ENCODE assay signal across 18 mouse cellular contexts in genomic region chr5:65997813-65998212, GRCm38 (mm10). TPM values are rescaled to one million over a fixed set of nuclear protein-coding genes. Genes with fewer than 3 reads are reported as not detected.
"Had no signal": no experiment of that assay in that cellular context is flagged by ENCODE, and none has a peak within 500 bp of the region (broad histone marks: within the 10 kb centered on the region; RNA-seq: fewer than 3 reads in every experiment).

No protein-coding gene starts in this region.

- H3K4me2 ChIP-seq: neural tube, embryonic 12.5 days; neural tube, embryonic 13.5 days; neural tube, embryonic 15.5 days; stomach, embryonic 15.5 days had no signal

- H3K36me3 ChIP-seq: neural tube, embryonic 12.5 days; neural tube, embryonic 13.5 days; neural tube, embryonic 15.5 days; stomach, embryonic 15.5 days had no signal

- H3K27me3 ChIP-seq: neural tube, embryonic 12.5 days; neural tube, embryonic 13.5 days; neural tube, embryonic 15.5 days; stomach, embryonic 15.5 days had no signal

- H3K9me3 ChIP-seq: neural tube, embryonic 12.5 days; neural tube, embryonic 13.5 days; neural tube, embryonic 15.5 days; stomach, embryonic 15.5 days had no signal

- DNase-seq: retina, postnatal 1 day; right cerebral cortex, adult 18-20 months; right cerebral cortex, postnatal 14 days; right cerebral cortex, postnatal 25 days; right cerebral cortex, postnatal 4 days; spleen, adult 18-20 months; thymus, adult 18-20 months; thymus, adult 2 months; thymus, postnatal 14 days; thymus, postnatal 25 days; thymus, postnatal 36 days; thymus, postnatal 4 days had no signal

- H3K4me3 ChIP-seq: neural tube, embryonic 12.5 days; neural tube, embryonic 13.5 days; neural tube, embryonic 15.5 days; stomach, embryonic 15.5 days had no signal

- H3K9ac ChIP-seq: neural tube, embryonic 12.5 days; neural tube, embryonic 13.5 days; neural tube, embryonic 15.5 days; stomach, embryonic 15.5 days had no signal

- H3K4me1 ChIP-seq: neural tube, embryonic 13.5 days; stomach, embryonic 15.5 days had no signal

- H3K27ac ChIP-seq: neural tube, embryonic 12.5 days; neural tube, embryonic 13.5 days; neural tube, embryonic 15.5 days; stomach, embryonic 15.5 days; stomach, postnatal 0 days had no signal

RNA-seq across cellular contexts. Expression of gene 9130230L23Rik, which starts 6.3 kb away (rescaled TPM):
- polyA plus RNA-seq: neural tube, embryonic 14.5 days; neural tube, embryonic 15.5 days had no signal
